Mouse (Mus musculus) left cerebral cortex, postnatal 36 days (tissue): ENCODE data around the gene Col1a2. TPM values are rescaled to one million over a fixed set of nuclear protein-coding genes. Genes with fewer than 3 reads are reported as not detected.

ENCODE experiments used
- DNase-seq, 2 experiments: peaks; one replicate each; pipeline ENCODE4 v3.0.0; 2021 to 2022; ENCODE audit warnings: low spot score in 2 of 2, mixed read lengths in 1 of 2
- intact Hi-C: fragments of 180-260 bp; cut with DNase I; formaldehyde crosslinking; loops from one replicate; pipeline ENCODE4 v1.15.1; 2025
- total RNA-seq, 2 experiments: library from RNA; stranded (reverse); gene quantifications; 2 replicates each; pipeline ENCODE4 v1.2.3; 2021

The Col1a2 gene
- total RNA-seq, 2 experiments from 2014 or later = 21.4 to 26.5 TPM

DNA sequence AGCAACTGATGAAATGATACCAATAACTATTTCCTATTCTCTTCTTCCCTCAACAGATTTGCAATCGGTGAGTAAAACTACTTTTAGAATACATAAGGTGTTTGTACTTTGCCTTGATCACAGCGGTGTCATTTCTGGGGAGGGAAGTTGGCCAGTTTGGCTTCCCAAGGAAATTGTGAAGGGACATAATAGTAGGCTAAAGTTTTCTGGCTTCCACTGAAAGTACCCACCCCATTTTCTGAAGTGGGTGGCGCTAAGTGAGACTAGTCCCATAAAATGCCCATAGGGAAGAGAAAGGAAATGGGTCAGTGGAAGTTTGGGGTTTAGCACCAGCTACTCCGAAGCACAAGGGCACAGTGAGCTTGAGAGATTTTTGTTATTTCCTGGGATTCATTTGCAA, 3.7 kb downstream of the Col1a2 start:
- intact Hi-C loops = loop anchor here (5.0 kb wide), 1 partner anchor 91 kb away; no protein-coding TSS in a partner anchor

DNA sequence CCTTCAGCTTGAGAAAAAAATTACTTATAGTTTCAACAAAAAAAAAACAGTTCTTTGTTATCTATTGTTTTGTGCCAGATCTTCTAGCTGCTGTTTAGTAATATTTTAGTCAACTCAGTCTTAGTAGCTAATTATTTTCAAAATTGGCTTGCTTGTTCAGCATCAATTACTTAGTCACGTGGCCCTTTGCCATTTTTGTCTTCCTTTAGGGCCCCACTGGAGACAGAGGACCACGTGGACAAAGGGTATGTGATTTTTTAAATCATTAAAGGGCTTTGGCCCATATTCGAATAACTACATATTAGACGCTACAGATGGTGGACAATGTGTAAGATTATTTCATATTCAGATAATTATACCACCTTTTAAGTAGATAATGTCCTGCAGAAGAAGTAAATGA, 4.8 kb downstream of the Col1a2 start:
- intact Hi-C loops = loop anchor here (5.0 kb wide), 1 partner anchor 92 kb away; no protein-coding TSS in a partner anchor

More for the DNA sequence above, 3.7 kb downstream of the Col1a2 start:
- DNase-seq = no peak

DNA sequence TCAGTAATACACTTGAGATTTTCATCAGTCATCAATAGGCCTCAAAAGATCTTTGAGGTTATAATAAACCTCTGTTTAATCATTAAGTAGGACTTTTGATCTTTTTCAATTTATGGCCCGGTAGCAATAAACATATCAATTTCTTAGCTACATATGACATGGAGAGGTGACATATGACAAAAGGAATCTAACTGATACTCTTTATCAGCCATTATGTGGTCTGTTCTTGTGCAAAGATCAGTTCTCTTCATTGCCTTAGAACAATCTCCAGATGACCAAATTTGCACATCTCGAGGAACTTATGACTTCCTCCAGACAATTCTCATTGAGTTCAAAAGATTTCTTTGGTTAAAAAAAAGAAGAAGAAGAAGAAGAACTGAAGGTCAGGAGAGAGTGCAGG, 10.1 kb downstream of the Col1a2 start:
- no peak for DNase-seq
- intact Hi-C loops = no loop called here

More for the DNA sequence above, 4.8 kb downstream of the Col1a2 start:
- no peak for DNase-seq

DNA sequence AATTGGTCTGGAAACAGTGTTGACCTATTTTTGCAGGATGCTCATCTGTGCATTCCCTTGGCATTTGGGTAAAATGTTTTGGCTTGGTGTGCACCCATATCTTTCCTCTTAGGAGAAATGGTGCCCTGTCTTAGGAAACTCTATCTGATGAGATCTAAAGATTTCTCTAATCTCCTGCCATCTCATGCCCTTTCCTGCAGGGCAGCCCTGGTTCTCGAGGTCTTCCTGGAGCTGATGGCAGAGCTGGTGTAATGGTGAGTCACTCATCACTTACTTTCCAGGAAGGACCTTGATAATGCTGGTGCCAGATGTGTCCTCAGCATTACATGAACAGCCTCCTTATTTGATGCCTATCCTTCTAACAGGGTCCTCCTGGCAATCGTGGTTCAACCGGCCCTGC, 16.4 kb downstream of the Col1a2 start:
- intact Hi-C loops = no loop called here
- DNase-seq = no peak

DNA sequence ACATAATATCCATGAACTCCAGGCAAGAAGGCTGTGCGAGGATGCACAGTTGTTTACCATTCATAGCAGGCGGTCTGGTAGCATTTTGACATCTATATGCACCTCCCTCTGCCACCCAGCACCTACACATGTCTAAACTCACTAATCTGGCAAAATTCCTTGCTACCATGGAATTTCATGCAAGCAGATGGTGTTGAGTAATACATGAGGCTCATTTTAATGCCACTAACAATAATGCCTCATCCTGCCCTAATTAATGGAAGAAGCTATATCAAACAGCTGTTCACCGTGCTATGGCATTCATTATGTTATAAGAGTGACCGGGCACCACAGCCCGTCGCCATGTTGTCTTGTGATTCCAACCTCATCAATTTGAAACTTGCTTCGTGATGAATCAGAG, 23.8 kb downstream of the Col1a2 start:
- intact Hi-C loops = no loop called here
- no peak for DNase-seq

DNA sequence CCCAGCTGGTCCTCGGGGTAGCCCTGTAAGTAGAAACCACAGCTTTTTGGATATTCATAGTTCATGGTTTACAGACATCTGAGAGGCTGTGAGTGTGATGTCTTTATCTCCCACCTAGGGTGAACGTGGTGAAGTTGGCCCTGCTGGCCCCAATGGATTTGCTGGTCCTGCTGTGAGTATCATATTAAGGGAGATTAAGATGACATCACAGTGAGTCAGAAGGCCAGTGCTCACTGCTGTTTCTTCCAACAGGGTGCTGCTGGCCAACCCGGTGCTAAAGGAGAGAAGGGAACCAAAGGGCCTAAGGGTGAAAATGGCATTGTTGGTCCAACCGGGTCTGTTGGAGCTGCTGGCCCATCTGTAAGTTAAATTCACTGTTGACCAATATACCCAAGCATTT, 26.4 kb downstream of the Col1a2 start:
- DNase-seq = no peak
- intact Hi-C loops = no loop called here

DNA sequence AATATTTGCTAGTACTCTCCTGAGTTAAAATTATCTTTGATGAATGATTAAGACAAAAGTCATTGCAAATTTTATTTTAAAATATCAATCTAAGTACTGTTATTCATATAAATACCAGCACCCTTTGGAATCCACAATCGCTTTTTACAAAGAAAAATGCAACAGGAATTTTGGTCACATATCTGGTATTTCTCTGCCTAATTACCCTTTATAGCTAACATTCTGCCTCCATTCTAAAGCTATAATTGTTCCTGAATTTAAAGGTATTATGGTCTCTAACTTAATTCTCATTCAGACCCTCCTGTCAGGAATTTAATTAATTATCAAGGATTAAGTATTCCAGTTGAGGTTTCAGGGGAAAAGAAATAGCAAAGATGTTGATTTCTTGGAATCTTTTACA, 28.3 kb downstream of the Col1a2 start:
- no peak for DNase-seq
- intact Hi-C loops = no loop called here

DNA sequence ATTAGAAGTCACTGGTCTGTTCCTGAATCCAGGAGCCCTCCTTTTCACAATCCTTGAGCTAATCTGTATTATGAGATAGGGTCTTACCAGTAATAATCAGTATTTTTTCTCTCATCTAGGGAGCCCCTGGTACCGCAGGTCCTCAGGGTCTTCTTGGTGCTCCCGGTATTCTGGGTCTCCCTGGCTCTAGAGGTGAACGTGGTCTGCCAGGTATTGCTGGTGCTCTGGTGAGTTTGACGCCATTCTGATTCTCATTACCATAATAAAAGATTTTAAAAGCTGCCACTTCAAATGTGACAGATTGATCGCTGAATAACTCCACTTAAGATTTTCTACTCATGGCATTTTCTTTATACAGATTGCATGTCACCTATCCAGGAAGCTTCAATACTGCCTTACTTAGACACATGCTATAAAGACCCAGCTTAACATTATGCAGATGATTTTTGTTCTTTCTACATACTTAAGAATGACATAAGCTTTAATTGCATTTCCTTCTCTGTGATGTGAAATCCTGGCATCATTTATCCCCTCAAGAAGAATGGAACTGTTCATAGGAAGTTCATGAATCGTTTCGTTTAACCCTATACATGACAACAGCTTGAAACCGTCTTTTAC, 30.0 kb downstream of the Col1a2 start:
- intact Hi-C loops = no loop called here
- no peak for DNase-seq

DNA sequence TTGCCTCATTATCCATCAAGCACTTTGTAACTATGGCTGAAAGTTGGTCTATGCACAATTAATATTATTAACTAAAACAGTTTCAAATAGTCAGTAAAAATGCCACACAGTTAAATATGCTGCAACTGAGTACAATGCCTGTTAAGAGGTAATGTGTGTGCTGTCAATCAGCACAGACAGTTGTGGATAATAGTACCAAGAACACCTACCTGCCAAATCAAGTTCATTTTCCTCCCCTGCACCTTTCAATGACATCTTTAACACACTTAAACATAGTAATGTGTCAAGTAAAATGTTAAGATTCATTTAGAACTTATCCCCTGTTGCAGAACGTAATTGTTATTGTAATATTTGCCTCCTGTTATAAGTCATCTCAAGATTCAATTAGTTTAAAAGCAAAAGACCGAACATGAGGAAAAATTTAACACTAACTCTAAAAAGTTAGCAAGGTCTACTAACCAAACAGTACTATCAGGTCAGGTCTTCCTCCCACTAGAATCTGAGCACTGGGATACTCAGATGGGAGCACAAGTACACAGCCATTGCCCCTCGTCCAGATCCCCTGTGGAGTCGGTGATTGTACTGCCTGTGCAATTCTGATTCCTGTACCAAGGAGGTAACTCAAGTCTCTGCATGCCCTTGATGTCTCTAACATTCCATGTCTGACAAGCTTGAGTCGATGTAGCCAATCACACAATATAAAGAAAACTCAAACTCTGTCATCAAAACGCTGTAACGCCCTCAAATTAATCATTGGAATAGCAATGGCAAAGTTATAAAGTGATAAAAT, 37.5 kb downstream of the Col1a2 start:
- no peak for DNase-seq
- intact Hi-C loops = no loop called here

DNA sequence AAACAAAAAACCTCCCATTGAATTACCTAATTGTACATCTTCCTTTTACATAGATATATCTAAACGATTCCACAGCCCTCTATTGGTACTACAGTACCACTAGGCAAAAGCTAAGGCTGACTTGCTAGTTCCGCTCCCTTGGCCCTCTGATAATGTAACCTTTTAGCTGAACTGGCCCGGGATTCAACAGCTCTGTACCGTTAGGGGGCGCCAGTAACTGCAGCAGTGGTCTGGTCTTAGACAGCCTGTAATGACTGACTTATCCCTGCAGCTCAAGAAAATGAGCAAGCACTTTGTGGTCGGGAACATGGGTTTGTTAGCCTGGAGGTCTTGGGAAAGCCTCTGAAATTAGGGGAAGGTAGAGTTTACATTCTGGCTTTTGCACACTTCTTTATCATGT, 39.9 kb downstream of the Col1a2 start:
- DNase-seq = no peak
- intact Hi-C loops = loop anchor here (2.0 kb wide), 1 partner anchor 924 kb away; no protein-coding TSS in a partner anchor

DNA sequence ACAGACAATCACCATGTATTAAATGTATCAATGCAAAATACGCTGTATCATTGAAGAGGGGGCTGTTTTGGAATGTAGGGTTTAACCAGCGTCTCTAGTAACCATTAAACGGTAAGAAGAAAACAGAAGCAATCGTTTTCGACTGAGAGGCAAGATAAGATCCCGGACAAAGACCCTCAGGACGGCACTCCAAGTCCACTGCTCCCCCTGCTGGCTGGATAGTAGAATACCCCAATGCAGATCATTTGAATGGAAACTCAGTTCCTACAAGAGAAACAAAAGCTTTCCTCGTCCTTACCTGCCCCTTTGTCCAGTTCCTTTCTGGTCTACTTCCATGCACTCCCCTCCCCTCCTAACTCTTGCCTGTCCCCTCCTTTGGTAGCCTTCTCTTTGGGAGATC, 41.1 kb downstream of the Col1a2 start:
- peak; percentile 15 to 41 for DNase-seq
- intact Hi-C loops = loop anchor here (2.0 to 5.0 kb wide), 4 partner anchors 128 to 1033 kb away; partner anchors contain the start of gene Asb4

DNA sequence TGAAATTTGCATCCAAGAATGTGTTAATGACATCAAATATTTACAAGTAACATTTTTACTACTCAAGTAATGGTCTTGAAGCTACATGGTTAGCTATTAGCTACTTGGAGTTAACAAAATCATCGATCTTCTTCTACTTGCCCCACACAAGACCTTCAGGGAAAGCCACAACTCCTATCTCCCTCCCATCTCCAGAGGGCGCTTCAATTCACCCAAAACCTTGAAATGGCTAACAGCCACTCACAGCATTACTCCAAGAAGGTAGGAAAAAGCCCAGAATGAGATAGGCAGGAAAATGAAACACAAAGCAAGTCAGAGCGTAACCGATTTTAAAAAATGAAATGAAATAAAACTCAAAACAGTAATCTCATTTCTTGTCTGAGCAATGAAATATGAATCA, 44.3 kb downstream of the Col1a2 start:
- no peak for DNase-seq
- intact Hi-C loops = loop anchor here (5.0 kb wide), 3 partner anchors 132 to 1037 kb away; partner anchors contain the start of gene Asb4

DNA sequence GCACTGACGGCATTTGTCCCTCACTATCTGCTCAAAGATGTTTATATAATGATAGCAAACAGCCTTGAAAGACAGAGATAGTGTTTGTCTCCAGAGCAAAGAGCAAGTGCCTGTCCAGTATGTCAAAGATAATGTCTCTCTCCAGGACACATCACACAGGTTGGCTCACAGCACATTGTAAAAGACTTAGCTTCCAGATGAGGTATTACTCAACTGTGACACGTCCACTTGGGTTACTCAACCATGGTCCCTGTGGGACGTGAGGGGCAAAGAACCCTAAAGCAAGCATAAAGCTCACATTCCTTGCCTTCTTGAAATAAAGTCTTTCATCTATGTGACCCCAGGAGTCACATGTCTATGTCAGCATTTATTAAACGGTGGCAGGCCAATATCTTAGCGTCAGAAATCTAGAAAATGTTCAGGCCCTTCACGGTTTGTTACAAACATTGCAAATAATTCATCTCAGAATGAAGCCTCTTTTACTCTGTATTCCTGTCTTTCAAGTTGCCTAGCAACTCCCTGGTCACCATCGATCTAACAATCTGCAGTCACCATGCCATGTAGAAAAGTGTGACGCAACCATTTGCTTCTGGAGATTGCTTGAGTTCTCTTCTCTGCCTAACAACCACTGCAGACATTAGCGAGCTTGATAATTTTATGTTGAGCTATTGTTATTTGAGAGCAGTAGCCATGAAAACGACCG, 45.4 kb downstream of the Col1a2 start:
- intact Hi-C loops = loop anchor here (5.0 kb wide), 3 partner anchors 133 to 1038 kb away; partner anchors contain the start of gene Asb4
- no peak for DNase-seq

DNA sequence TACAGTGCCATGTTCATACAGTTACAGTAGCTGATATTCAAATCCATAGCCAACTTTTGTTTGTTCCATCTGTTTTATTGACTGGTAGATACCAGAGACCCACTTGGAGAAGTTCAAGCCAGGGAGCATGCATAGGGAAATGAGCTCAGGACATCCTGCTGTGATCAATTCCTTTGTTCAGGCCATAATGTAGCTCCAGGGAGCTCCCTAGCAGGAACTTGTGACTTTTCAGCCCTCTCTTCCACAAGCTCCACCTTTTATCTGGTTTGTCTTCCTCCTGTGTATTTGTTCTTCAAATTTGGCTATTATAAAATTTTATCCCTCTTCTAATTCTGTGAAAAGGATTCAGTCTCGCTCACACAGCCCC, 45.9 kb downstream of the Col1a2 start:
- intact Hi-C loops = no loop called here
- DNase-seq = no peak

DNA sequence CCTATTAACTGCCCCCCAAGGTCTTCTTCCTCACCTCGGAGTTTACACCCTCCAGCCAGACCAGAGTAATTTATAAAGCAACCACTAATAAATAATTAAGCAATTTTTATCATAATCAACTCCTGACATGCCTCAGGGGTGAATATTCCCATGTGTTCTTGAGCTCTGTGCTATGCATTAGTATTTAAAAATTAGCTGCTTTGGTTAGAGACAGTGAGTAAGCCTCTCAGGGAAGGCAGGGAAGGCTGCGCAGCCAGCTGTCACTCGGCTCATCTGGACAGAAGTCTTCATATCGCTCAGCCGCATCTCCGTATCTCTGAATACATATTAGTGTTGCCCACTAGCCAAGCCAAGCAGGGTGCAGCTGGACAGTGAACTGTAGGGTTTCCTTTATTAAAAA, 50.8 kb downstream of the Col1a2 start:
- no peak for DNase-seq
- intact Hi-C loops = no loop called here

DNA sequence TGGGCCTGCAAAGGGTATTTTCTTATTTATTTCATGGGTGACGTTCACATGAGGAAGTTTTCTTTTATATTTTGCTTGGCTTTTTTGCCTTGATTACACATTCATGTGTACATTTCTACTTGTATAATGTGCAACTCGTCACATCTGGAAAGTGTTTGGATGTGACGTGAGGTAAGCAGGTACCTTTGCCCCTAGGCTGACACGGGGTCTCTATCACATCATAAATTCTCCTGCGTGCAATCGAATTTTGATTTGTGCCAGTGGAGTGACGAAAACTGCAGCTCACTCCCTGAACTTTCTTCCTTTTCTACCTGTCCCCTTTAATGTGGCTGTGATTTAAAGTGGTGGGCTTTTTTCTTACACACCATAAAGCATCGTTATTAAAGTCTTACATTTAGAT, 52.5 kb downstream of the Col1a2 start:
- no peak for DNase-seq
- intact Hi-C loops = loop anchor here (2.0 kb wide), 1 partner anchor 554 kb away; no protein-coding TSS in a partner anchor

DNA sequence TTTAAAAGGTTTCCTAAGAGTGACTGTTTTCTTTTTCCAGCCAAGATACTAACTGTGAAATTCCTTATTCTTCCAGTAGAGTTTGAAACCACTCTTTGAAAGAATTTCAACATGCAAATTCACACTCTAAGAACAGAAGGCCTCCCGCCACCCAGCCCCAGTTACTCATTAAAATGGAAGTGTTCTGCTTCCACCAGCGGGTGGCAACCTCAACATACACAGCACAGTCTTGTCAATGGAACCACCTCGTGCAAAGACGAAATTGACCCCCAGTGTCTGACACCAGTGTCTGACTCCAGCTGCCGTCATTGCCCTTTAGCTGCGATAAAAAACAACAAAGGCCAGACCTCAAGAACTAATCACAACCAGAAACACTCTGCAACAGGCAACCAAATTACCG, 53.1 kb downstream of the Col1a2 start:
- DNase-seq = peak; percentile 7 to 34

DNA sequence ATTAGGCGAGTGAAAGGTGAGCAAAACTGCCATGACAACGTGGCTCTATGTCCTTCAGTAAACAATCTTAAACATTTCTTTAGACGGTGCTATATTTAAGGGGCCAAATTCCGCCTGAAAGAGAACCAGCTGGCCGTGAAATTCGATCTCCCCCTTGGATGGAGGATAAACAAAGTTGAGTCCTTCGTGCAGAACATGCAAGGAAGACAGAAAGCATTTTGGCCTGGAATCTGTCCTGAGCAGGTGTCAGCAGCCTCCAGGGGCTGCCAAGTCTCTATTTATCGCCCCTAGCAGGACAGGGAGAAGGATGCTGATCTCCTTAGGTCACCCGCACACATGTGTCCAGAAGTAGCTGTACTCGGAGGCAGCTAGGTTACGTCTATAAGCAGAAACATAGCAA, 56.5 kb downstream of the Col1a2 start:
- DNase-seq = no peak
- intact Hi-C loops = no loop called here

More for the DNA sequence above, 53.1 kb downstream of the Col1a2 start:
- intact Hi-C loops = loop anchor here (2.0 kb wide), 1 partner anchor 553 kb away; no protein-coding TSS in a partner anchor

DNA sequence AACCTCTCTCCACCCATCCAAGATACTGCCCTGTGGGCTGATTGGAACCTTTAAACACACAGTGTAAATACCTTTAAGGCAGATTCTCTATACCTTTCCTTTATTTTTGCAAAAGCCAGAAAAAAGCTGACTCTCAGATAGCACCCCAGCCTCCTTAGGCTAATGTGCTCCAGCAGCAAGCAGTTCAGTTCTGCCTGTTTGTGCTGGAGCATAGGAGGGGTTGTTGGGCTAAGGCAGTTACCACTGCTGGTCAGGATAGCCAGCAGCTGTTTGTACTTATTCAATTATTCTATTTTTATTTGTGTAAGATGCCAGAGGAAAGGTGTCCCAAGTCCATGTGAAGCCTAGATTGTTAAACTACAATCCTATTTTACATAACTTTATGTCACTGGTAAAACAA, 57.0 kb downstream of the Col1a2 start:
- DNase-seq = no peak

DNA sequence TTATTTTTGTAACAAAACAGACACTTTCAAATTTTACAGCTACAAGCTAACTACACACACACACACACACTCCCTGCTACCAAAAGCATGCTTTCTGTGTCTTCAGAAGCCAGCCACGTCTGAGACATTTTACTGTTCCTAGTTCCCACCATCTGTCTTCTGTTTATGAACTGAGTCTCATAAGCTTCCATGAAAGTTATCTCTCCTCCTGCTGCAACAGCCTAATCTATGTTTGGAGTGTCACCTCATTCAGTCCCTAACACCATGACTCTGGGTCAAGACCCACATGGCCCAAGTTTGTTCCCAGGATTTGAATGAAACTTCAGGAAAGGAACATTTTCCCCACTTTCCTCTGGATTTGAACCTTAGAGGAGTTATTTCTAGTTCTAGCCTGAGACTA, 57.8 kb downstream of the Col1a2 start:
- no peak for DNase-seq
- intact Hi-C loops = no loop called here

More for the DNA sequence above, 57.0 kb downstream of the Col1a2 start:
- intact Hi-C loops = no loop called here
